Comparison of ENCODE assay signal across 18 mouse cellular contexts in the genomic region with DNA sequence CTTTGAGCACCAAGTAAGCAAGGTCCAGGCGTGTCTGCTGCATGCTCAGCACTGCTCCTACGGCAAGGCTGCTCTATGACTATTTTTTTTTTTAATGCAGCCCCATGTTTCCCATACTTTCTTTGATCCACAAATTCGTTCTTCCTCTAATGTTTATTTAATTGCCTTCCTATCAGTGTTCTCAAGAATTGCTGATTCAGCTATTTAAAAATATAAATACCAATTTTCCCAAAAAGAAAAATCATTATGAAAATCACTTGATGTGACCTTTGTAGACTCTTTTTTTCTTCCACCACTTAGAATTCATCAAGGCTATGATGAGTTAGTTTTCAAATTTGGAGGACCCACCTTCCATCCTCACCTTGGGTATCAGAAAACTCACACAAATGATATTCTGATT.
"Had no signal": no experiment of that assay in that cellular context is flagged by ENCODE, and none has a peak within 500 bp of the region (broad histone marks: within the 10 kb centered on the region; RNA-seq: fewer than 3 reads in every experiment).

No protein-coding gene starts in this region.

- H3K9me3 ChIP-seq: liver, embryonic 13.5 days; liver, embryonic 15.5 days; lung, embryonic 15.5 days; neural tube, embryonic 12.5 days; stomach, embryonic 15.5 days had no signal

- H3K9ac ChIP-seq: liver, embryonic 13.5 days; liver, embryonic 15.5 days; liver, postnatal 0 days; lung, embryonic 15.5 days; neural tube, embryonic 12.5 days; stomach, embryonic 15.5 days had no signal

- H3K27me3 ChIP-seq: liver, embryonic 13.5 days; liver, embryonic 15.5 days; lung, embryonic 15.5 days; megakaryocyte, embryonic 14.5 days; neural tube, embryonic 12.5 days; stomach, embryonic 15.5 days had no signal

- DNase-seq: liver, embryonic 13.5 days; liver, postnatal 0 days; lung, adult 2 months; lung, postnatal 14 days; lung, postnatal 36 days; midbrain, embryonic 14.5 days; right cerebral cortex, postnatal 14 days; thymus, adult 2 months; thymus, postnatal 25 days; thymus, postnatal 4 days had no signal

- H3K4me2 ChIP-seq: liver, embryonic 13.5 days; liver, embryonic 15.5 days; lung, embryonic 15.5 days; neural tube, embryonic 12.5 days; stomach, embryonic 15.5 days had no signal

- ATAC-seq: liver, postnatal 0 days; lung, postnatal 0 days had no signal

- H3K27ac ChIP-seq: liver, embryonic 13.5 days; liver, embryonic 15.5 days; lung, embryonic 15.5 days; macrophage; neural tube, embryonic 12.5 days; stomach, embryonic 15.5 days; stomach, postnatal 0 days had no signal

- H3K4me3 ChIP-seq: liver, embryonic 13.5 days; liver, embryonic 15.5 days; lung, embryonic 15.5 days; megakaryocyte, embryonic 14.5 days; neural tube, embryonic 12.5 days; stomach, embryonic 15.5 days had no signal

- H3K36me3 ChIP-seq: liver, embryonic 13.5 days; liver, embryonic 15.5 days; lung, embryonic 15.5 days; neural tube, embryonic 12.5 days; stomach, embryonic 15.5 days had no signal

- H3K4me1 ChIP-seq: liver, embryonic 13.5 days; liver, embryonic 15.5 days; lung, embryonic 15.5 days; megakaryocyte, embryonic 14.5 days; stomach, embryonic 15.5 days had no signal
